Mouse (Mus musculus) erythroblast, embryonic 14.5 days (primary cell): ENCODE measurements at regions not wholly inside any gene's neighbourhood (a gene's known extent, or its start where the extent isn't known, plus 50 kb on each side); places are given as distances from the start of the nearest gene placed in this dataset.

Experiments used
- H3K27me3 ChIP-seq: 2 replicates; pipeline ENCODE4 v1.6.1; 2012; ENCODE audit warnings: inconsistent platforms; ENCODE audit not compliant: control insufficient read depth
- H3K36me3 ChIP-seq: 2 replicates; pipeline ENCODE4 v1.6.1; 2012; ENCODE audit warnings: mild to moderate bottlenecking, inconsistent platforms; ENCODE audit not compliant: control insufficient read depth
- H3K4me1 ChIP-seq: 2 replicates; pipeline ENCODE4 v1.6.1; 2012; ENCODE audit warnings: inconsistent platforms; ENCODE audit not compliant: control insufficient read depth
- H3K4me3 ChIP-seq: replicated peaks from 2 replicates; pipeline ENCODE3; 2012; ENCODE audit warnings: moderate library complexity, mild to moderate bottlenecking, inconsistent platforms
- H3K9me3 ChIP-seq: 2 replicates; pipeline ENCODE4 v1.6.1; 2012; ENCODE audit warnings: low read length, inconsistent platforms, mixed read lengths; ENCODE audit not compliant: control insufficient read depth
- GATA1 ChIP-seq: IDR thresholded peaks from 2 replicates; pipeline ENCODE4 v1.6.1; 2012; ENCODE audit warnings: low read length, inconsistent platforms, mixed read lengths
- TAL1 ChIP-seq: IDR thresholded peaks from 3 replicates; pipeline ENCODE4 v1.6.1; 2012; ENCODE audit warnings: low read length, inconsistent platforms, mixed read lengths

DNA sequence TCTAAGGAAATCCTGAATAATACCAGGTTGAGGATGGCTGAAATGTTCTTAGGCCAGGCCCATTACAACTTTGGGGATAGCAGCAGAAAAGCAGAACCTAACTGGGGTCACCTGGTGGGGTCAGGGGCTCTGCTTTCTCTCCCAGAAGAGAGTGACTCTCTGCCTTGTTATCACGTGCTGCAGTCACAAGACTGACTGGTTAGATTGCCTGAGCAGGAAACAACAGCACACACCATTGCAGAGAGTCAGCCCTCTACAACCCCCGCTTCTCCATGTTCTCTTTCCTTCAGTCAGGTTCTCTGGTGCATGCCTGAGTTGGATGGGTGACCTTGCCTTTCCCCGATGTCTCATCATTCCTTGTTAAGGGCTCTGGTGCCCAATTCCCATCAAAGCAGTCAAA is 91.2 kb upstream of the Hsd17b12 start:
- TF ChIP-seq TAL1 (no peak), GATA1 (no peak)
- Histone ChIP-seq H3K4me1 (no peaks in the 10 kb centered on the region), H3K36me3 (no peaks in the 10 kb centered on the region), H3K27me3 (peaks cover 51% of the 10 kb centered on the region), H3K9me3 (no peaks in the 10 kb centered on the region), H3K4me3 (no peak overlapping the region)

DNA sequence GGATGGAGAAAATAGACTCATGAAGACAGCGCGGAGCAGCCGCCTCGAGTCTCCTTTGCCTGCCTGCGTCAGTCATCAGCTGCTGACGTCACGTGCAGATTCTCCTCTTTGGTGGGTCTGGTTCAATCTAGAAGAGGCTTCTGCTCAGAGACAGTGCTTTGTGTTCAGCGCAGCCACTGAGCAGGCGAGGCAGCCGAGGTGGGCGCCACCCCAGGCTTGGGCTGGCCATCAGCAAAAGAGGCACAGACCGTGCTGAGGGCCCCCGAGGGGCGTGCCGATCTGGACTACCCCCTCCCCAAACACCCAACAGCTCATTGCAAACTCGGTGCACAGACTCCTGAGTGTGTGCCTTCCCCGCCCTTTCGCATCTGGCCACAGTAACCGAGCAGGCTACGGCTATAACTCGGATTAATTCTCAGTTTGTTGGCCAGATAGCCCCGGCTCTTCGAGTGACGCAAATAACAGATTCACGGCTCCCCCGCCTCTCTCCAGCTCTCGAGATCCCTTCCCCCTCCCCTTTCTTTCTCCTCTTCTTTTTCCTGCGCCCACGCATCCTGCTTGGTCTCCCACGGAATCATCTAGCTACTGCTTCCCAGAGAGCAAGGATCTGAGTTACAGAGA is 89.2 kb upstream of the Hsd17b12 start:
- no peaks in the 10 kb centered on the region for H3K36me3 ChIP-seq
- no peak overlapping the region for H3K4me3 ChIP-seq
- no peaks in the 10 kb centered on the region for H3K4me1 ChIP-seq
- TF ChIP-seq GATA1 (no peak), TAL1 (no peak)
- H3K9me3 ChIP-seq, result no peaks in the 10 kb centered on the region
- H3K27me3 ChIP-seq, result peaks cover 71% of the 10 kb centered on the region

DNA sequence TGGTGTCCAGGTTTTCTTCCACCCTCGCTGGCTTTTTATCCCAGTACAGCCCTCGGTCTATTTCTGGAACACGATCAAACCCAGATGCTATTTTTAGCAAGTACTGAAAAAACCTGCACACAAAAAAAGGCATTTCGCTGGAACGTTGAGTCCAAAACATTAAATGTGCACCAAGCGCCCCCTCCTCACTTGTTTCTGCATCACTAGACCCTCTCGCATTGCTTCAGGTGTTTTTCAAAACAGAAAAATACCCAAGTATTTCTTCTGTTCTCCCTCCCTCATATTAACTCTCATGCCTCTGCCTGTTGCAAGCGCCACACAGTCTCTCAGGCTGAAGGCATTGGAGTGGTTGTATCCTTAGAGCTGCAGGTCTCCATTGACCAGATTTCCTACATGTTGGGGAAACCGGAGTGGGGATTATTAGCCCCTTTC is 88.4 kb upstream of the Hsd17b12 start:
- Histone ChIP-seq H3K4me3 (no peak overlapping the region), H3K27me3 (peaks cover 79% of the 10 kb centered on the region), H3K36me3 (no peaks in the 10 kb centered on the region), H3K4me1 (no peaks in the 10 kb centered on the region), H3K9me3 (no peaks in the 10 kb centered on the region)
- TF ChIP-seq TAL1 (no peak), GATA1 (no peak)

DNA sequence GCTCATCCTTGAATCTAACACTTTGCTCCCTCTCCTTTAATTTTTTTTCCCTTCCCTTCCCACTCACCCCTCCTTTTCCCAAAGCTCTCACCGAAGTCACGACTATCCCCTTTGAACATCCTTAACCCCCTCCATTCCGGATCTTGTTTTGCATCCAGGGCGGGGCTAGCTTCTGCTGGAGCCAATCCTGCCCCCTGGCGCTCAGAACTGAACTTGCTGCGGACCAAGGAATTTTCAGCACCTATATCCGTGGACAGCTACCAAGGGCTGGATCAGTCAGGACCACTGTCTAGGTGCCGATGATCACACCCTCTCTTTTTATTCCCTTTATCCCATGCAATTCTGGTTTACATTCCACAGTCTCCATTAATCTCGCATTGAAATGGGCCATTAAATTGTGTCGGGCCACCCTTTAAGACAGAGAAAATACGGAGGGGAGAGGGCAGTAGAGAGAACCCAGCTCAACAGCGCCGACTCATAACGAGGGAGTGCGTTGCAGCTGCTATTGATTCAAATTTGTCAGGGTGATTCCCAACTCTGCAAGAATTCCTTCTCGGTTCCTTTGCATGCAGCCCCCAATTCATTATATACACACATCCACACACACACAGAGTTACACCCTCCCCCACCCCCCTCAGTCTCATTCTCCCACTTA is 87.7 kb upstream of the Hsd17b12 start:
- no peaks in the 10 kb centered on the region for H3K4me1 ChIP-seq
- H3K27me3 ChIP-seq, result peaks cover 86% of the 10 kb centered on the region
- H3K9me3 ChIP-seq, result no peaks in the 10 kb centered on the region
- no peaks in the 10 kb centered on the region for H3K36me3 ChIP-seq
- no peak for TF ChIP-seq TAL1
- no peak for TF ChIP-seq GATA1
- H3K4me3 ChIP-seq, result no peak overlapping the region

DNA sequence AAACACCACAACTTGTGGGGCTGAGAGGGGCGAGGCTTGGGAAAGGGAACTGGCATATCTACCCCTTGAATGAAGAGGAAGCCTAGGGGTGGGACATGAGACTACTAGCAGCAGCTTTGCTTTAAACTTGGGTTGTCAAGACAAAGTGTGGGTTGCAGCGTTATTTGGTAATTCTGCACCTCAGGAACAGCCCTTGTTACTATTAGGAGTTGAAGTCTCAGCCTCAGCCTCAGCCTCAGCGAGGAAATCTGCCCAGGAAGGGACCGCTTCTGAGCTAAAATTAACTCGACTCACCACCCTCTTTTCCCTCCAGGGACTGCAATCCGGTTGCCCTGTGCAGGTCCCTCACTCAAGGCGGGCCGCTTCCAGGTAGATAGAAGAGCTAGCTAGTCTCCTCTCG is 86.4 kb upstream of the Hsd17b12 start:
- no peak overlapping the region for H3K4me3 ChIP-seq
- peaks cover 98% of the 10 kb centered on the region for H3K27me3 ChIP-seq
- no peaks in the 10 kb centered on the region for H3K36me3 ChIP-seq
- no peak for TF ChIP-seq TAL1
- TF ChIP-seq GATA1, result no peak
- no peaks in the 10 kb centered on the region for H3K4me1 ChIP-seq
- peaks cover 3% of the 10 kb centered on the region; the same call in 1 of the 2 replicates for H3K9me3 ChIP-seq

DNA sequence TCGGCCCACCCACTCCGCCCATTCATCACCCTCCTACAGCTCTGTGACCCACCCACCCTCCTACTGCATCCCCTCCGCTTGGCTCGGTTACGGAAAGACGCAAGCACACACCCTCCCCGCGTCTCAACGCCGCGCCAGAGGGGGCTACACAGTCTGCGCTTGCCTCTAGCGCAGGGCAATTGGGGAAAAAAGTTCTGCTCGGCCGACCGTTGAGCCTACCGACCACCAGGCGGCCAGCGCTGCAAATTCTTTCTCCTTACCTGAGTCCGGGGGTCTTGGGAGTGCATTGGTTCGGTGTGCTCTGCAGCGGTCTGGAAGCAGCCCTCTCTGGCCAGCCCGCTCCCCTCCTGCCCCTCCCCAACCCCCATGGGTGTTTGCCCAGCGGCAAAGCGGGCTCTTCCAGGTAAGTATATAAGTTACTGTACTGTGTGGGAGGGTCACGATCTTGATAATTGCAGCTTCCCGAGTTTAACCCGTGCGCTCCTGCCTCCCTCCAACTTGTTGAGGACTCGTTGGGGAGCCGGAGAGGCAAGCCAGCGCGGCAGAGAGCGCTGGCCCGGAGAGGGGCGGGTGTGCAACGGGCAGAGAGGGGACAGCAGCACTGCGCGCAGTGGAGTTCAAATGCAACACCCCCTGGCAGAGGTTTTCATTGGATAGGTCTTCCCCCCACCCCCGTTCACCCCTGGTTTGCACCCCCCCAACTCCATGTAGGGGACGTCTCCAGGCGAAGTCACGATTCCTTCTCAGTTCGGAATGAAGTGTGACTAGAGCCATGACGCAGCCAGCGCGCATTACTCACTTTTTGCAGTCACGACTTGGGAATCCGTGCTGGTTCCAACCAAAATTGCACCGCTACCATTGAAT is 85.5 kb upstream of the Hsd17b12 start:
- Histone ChIP-seq H3K36me3 (no peaks in the 10 kb centered on the region), H3K4me3 (no peak overlapping the region), H3K27me3 (peaks cover 100% of the 10 kb centered on the region), H3K4me1 (no peaks in the 10 kb centered on the region), H3K9me3 (peaks cover 3% of the 10 kb centered on the region; the same call in 1 of the 2 replicates)
- TF ChIP-seq GATA1 (no peak), TAL1 (no peak)

DNA sequence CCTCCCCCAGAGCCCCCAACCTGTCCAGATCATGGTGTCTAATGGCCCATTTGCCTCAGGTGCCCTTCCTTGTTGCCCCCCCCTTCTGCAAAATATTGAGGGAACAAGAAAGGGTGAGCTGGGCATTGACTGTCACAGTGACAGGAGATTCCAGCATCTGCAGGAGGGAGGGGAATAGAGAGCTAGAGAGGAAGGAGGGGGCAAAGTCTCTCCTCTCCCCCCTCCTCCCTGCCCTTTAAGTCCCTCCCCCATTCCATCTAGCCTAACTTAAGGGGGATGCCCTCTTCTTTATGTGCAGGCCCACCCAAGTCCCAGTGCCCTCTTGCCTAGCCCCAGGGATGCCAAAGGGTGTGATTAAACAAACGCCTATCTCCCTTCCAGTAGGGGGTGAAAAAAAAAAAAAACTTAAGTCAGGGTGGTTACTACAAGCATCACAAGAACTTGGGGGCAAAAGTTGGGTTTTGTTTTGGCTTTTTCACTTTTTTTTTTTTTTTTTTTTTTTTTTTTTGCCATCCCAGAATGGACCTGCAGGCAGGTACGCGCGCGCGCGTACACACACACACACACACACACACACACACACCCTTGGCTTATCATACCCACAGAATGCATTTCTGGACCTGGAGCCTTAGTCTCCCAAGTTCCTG is 84.8 kb upstream of the Hsd17b12 start:
- Histone ChIP-seq H3K9me3 (peaks cover 3% of the 10 kb centered on the region; the same call in 1 of the 2 replicates), H3K36me3 (no peaks in the 10 kb centered on the region), H3K4me3 (no peak overlapping the region), H3K27me3 (peaks cover 94% of the 10 kb centered on the region), H3K4me1 (no peaks in the 10 kb centered on the region)
- no peak for TF ChIP-seq GATA1

DNA sequence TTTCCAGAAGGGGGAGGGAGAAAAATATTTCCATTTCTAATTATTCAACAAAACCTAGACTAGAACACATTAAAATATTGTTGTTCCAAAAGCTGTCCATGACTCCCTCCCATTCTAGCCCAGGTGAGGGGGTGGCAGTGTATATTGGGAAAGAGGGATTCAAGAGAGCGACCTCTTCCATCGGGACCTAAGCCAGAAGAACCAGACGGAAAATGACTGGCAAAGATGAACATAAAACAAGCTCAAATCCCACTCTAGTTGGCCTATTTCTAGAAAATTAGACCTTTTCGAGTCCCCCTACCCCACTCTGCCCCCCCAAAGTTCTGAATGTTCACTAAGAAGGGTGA is 84.3 kb upstream of the Hsd17b12 start:
- Histone ChIP-seq H3K4me1 (no peaks in the 10 kb centered on the region), H3K9me3 (peaks cover 3% of the 10 kb centered on the region; the same call in 1 of the 2 replicates), H3K4me3 (no peak overlapping the region), H3K27me3 (peaks cover 89% of the 10 kb centered on the region), H3K36me3 (no peaks in the 10 kb centered on the region)
- TF ChIP-seq GATA1 (no peak), TAL1 (no peak)
